Mouse (Mus musculus) c-Kit-positive CD71-positive TER-119-positive erythroid progenitor cells, embryonic 14.5 days (primary cell): Measurements from ENCODE around the gene Rnf31.

Experiments
- DNase-seq: peaks from one replicate; pipeline ENCODE4 v3.0.0-alpha.2; 2013; ENCODE audit warnings: low spot score

The Rnf31 gene

DNA sequence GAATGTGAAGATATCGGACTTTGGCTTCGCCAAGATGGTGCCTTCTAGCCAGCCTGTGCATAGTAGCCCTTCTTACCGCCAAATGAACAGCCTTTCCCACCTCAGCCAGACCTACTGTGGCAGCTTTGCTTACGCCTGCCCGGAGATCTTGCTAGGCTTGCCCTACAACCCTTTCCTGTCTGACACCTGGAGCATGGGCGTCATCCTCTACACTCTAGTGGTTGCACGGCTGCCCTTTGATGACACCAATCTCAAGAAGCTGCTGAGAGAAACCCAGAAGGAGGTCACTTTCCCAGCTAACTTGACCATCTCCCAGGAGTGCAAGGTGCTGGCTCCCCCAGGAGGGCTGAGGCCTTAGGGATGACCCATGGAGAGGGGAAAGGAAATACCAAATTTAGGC is 60.0 kb downstream of the Rnf31 start:
- no peak for DNase-seq
